Mouse (Mus musculus) liver, embryonic 16.5 days (tissue): ENCODE results near the gene Kars. TPM values are rescaled to one million over a fixed set of nuclear protein-coding genes. Genes with fewer than 3 reads are reported as not detected.

ENCODE experiments used
- ATAC-seq: fragments of 200-750 bp; cut with Nextera tagmentation; 2 replicates; pipeline ENCODE4 v1.8.0; 2017; ENCODE audit warnings: low read depth, mild to moderate bottlenecking, moderate number of reproducible peaks, moderate library complexity
- H3K27ac ChIP-seq: fragments of 300-500 bp; sonication (generic); 2 replicates; pipeline ENCODE4 v1.5.1; 2014; ENCODE audit warnings: mild to moderate bottlenecking, low read length
- H3K27me3 ChIP-seq: fragments of 300-500 bp; sonication (generic); 2 replicates; pipeline ENCODE4 v1.6.1; 2014; ENCODE audit warnings: low read depth, low read length, mixed read lengths; ENCODE audit not compliant: control insufficient read depth, insufficient read depth
- H3K36me3 ChIP-seq: fragments of 300-500 bp; sonication (generic); 2 replicates; pipeline ENCODE4 v1.6.1; 2014; ENCODE audit warnings: mild to moderate bottlenecking; ENCODE audit not compliant: control insufficient read depth, insufficient read depth
- H3K4me1 ChIP-seq: fragments of 300-500 bp; sonication (generic); 2 replicates; pipeline ENCODE4 v1.6.1; 2014; ENCODE audit warnings: low read depth, low read length, mixed read lengths; ENCODE audit not compliant: control insufficient read depth
- H3K4me2 ChIP-seq: fragments of 300-500 bp; sonication (generic); 2 replicates; pipeline ENCODE4 v1.6.1; 2014; ENCODE audit warnings: low read depth, low read length, mixed read lengths
- H3K4me3 ChIP-seq: fragments of 300-500 bp; sonication (generic); 2 replicates; pipeline ENCODE4 v1.5.1; 2014; ENCODE audit warnings: low read depth, mild to moderate bottlenecking, low read length
- H3K9ac ChIP-seq: fragments of 300-500 bp; sonication (generic); 2 replicates; pipeline ENCODE4 v1.6.1; 2014; ENCODE audit warnings: low read depth, low read length
- H3K9me3 ChIP-seq: fragments of 300-500 bp; sonication (generic); replicated peaks from 2 replicates; pipeline ENCODE4 v1.6.1; 2016; ENCODE audit warnings: low read length; ENCODE audit not compliant: control insufficient read depth
- WGBS: fragments of 180-500 bp; shearing (Covaris S2); extraction: QIAGEN DNeasy Blood & Tissue Kit; methylation state at CpG from one replicate; pipeline ENCODE4 v1.1.7; 2014; ENCODE audit not compliant: insufficient replicate concordance; 5-methylcytosine and 5-hydroxymethylcytosine counted together
- polyA plus RNA-seq: library from polyadenylated mRNA; unstranded; fragments of >200 nt; fragmentation: Nextera tagmentation; extraction: Ambion mirVana; gene quantifications from 2 replicates; pipeline ENCODE4 v1.2.1, GENCODE M21; 2015

The Kars gene
- polyA plus RNA-seq, 1 experiment from 2014 or later: 69.5 TPM

DNA sequence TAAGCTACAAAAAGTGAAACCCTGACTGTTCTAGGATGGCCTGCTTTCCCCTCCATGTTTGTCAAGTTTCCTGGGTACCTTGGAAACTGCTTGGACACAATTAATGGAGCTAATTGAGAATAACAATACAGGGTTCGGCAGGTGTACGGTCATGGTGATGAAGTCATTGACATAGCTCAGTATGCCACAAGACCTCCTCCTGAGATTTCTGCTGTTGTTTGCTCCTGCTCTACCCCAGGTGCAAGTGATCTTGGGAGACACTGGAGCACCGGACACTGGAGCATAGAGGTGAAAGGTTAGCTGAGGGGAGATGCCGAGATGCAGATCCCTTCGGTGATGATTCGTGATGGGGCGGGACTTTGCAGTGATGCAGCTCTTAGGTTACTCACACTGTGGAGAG, 21.9 kb upstream of the Kars start:
- Histone ChIP-seq H3K9ac (no peak overlapping the region), H3K27me3 (no peaks in the 10 kb centered on the region), H3K36me3 (no peaks in the 10 kb centered on the region), H3K4me3 (no peak overlapping the region), H3K4me2 (no peak overlapping the region), H3K27ac (no peak overlapping the region), H3K4me1 (no peaks in the 10 kb centered on the region), H3K9me3 (no peaks in the 10 kb centered on the region)
- no peak for ATAC-seq
- WGBS: 62% methylated on average over 7 of the region's 7 CpGs

DNA sequence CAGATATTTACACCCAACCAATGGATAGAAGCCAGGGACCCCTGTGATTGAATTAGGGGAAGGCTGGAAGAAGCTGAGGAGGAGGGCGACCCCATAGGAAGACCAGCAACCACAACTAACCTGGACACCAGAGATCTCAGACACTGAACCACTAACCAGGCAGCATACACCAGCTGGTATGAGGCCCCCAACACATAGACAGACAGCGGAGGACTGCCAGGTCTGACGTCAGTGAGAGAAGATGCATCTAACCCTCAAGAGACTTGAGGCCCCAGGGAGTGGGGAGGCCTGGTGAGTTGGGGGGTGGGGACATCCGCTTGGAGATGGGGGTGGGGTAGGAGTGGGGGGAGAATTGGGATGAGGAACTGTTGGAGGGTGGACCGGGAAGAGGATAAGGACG, 19.5 kb upstream of the Kars start:
- no peak overlapping the region for H3K4me3 ChIP-seq
- no peak overlapping the region for H3K27ac ChIP-seq
- H3K36me3 ChIP-seq: no peaks in the 10 kb centered on the region
- H3K4me2 ChIP-seq: no peak overlapping the region
- H3K9ac ChIP-seq: no peak overlapping the region
- no peaks in the 10 kb centered on the region for H3K27me3 ChIP-seq
- ATAC-seq: no peak
- no peaks in the 10 kb centered on the region for H3K4me1 ChIP-seq
- no peaks in the 10 kb centered on the region for H3K9me3 ChIP-seq
- 47% methylated on average over 6 of the region's 6 CpGs for WGBS

DNA sequence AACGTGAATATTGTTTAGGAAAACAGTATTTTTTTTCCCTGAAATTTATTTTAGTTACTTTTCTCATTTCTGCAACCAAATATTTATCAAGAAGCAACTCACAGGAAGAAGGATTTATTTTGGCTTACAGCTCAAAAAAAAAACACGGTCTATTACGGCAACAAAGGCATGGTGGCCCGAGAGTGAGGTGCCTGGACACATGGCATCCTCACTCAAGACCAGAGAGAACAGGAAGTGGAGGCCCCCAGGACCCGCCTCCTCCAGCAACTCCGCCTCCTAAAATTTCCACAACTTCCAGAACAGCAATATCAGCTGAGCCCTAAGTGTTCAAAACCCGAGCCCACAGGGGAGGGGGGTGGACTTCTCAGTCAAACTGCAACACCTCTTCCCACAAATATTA, 18.3 kb upstream of the Kars start:
- ATAC-seq: no peak
- H3K36me3 ChIP-seq: no peaks in the 10 kb centered on the region
- H3K4me2 ChIP-seq: no peak overlapping the region
- no peak overlapping the region for H3K27ac ChIP-seq
- no peaks in the 10 kb centered on the region for H3K9me3 ChIP-seq
- no peaks in the 10 kb centered on the region for H3K27me3 ChIP-seq
- H3K4me3 ChIP-seq: no peak overlapping the region
- 58% methylated on average over 7 of the region's 7 CpGs for WGBS
- no peaks in the 10 kb centered on the region for H3K4me1 ChIP-seq
- no peak overlapping the region for H3K9ac ChIP-seq

- Histone ChIP-seq H3K27ac (no peak within 1 kb of the TSS), H3K4me2 (no peak within 1 kb of the TSS), H3K9me3 (no peaks in the 10 kb centered on the region), H3K9ac (no peak within 1 kb of the TSS), H3K4me3 (no peak within 1 kb of the TSS), H3K27me3 (no peaks in the 10 kb centered on the region), H3K36me3 (peaks cover 11% of the 10 kb centered on the region), H3K4me1 (peaks cover 18% of the 10 kb centered on the region)
- 81% methylated on average over 11 of the region's 11 CpGs for WGBS
- no peak for ATAC-seq
Observed at GRCm38 (mm10) chr8:112014936-112015335, 3.8 kb upstream of the Kars start, which contains the start of gene Gm6793. TSS of gene Gm6793 (minus strand) at chr8:112015036.

- H3K27ac ChIP-seq: peak overlapping the region; percentile 88
- H3K4me3 ChIP-seq: peak overlapping the region; percentile 97
- peak overlapping the region; percentile 98 for H3K4me2 ChIP-seq
- H3K9me3 ChIP-seq: no peaks in the 10 kb centered on the region
- WGBS: under 1% methylated on average over 40 of the region's 40 CpGs
- peaks cover 24% of the 10 kb centered on the region for H3K4me1 ChIP-seq
- peak overlapping the region; percentile 90 for H3K9ac ChIP-seq
- H3K36me3 ChIP-seq: peaks cover 2% of the 10 kb centered on the region
- no peaks in the 10 kb centered on the region for H3K27me3 ChIP-seq
- ATAC-seq: peak; percentile 50
Observed at GRCm38 (mm10) chr8:112011816-112012242, 706 bp upstream of the Kars start.

DNA sequence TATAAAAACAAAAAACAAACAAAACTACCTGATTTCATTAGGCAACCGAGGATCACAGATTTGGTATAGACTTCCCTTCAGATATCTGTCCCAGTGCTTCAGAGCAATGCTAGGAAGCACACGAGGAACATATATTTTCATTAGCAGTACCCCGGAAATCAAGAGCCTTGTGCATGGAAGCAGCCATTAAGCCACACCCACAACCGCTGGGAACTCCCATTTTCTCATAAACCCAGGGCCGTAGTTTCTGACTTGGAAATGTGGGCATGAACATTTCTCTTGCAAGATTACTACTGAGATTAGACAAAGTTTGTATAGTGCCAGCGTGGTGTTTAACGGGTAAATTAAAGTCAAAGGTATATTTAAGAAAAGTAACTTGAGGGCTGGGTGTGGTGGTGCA, 1.6 kb downstream of the Kars start:
- no peak overlapping the region for H3K27ac ChIP-seq
- no peaks in the 10 kb centered on the region for H3K9me3 ChIP-seq
- peaks cover 4% of the 10 kb centered on the region for H3K36me3 ChIP-seq
- no peak overlapping the region for H3K4me3 ChIP-seq
- no peaks in the 10 kb centered on the region for H3K27me3 ChIP-seq
- no peak overlapping the region for H3K9ac ChIP-seq
- H3K4me2 ChIP-seq: peak overlapping the region; percentile 98; the same call in 1 of the 2 replicates
- 73% methylated on average over 7 of the region's 7 CpGs for WGBS
- H3K4me1 ChIP-seq: peaks cover 24% of the 10 kb centered on the region
- no peak for ATAC-seq

DNA sequence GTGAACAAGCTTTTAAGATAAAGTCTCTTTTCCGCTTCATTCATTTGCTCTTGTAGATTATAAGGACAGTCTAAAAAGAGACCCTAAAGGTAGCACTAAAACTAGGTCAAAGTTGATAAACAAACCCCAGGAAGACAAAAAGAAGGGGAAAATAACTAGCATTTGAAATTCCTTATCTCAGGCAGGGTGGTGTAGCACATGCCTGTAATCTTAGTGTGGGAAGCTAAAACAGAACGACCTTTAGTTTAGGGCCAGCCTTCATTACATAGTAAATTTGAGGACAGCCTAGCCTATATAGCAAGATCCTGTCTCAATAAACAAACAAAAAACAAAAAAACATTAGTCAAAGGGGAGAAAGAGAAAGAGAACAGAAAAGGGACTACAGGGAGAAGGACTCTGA, 3.5 kb downstream of the Kars start:
- 31% methylated on average over 2 of the region's 2 CpGs for WGBS
- ATAC-seq: no peak
- H3K4me3 ChIP-seq: no peak overlapping the region
- H3K9ac ChIP-seq: no peak overlapping the region
- no peaks in the 10 kb centered on the region for H3K27me3 ChIP-seq
- no peak overlapping the region for H3K4me2 ChIP-seq
- H3K27ac ChIP-seq: no peak overlapping the region
- peaks cover 18% of the 10 kb centered on the region for H3K4me1 ChIP-seq
- H3K9me3 ChIP-seq: no peaks in the 10 kb centered on the region
- H3K36me3 ChIP-seq: peaks cover 16% of the 10 kb centered on the region

GRCm38 (mm10) chr8:112005601-112006000, 5.5 kb downstream of the Kars start:
- H3K36me3 ChIP-seq: peaks cover 37% of the 10 kb centered on the region
- no peak for ATAC-seq
- 81% methylated on average over 6 of the region's 6 CpGs for WGBS

DNA sequence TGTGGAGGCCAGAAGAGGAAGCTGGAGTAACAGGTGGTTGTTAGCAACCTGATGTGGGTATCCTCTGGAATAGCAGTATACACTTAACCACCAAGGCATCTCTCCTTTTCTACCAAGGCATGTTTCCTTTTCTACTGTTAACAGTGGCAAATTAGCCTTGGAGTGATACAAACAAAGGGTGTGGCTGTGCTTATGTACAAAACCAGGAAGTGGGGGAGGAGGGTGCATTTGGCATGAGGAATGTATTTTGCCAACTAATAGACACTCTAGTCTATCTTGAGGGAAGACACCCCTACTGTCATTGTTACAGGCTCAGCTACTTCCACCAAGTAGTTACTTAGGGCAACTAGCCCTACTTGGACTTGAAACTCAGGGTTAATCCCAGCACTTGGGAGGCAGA, 6.4 kb downstream of the Kars start:
- no peak for ATAC-seq
- Histone ChIP-seq H3K4me1 (peaks cover 4% of the 10 kb centered on the region), H3K9me3 (no peaks in the 10 kb centered on the region), H3K27ac (no peak overlapping the region), H3K4me2 (no peak overlapping the region), H3K36me3 (peaks cover 45% of the 10 kb centered on the region), H3K9ac (no peak overlapping the region), H3K27me3 (no peaks in the 10 kb centered on the region), H3K4me3 (no peak overlapping the region)

More at GRCm38 (mm10) chr8:112005601-112006000, 5.5 kb downstream of the Kars start:
- Histone ChIP-seq H3K9me3 (no peaks in the 10 kb centered on the region), H3K27me3 (no peaks in the 10 kb centered on the region), H3K4me1 (peaks cover 13% of the 10 kb centered on the region), H3K4me3 (no peak overlapping the region), H3K4me2 (no peak overlapping the region), H3K27ac (no peak overlapping the region), H3K9ac (no peak overlapping the region)
